Mouse (Mus musculus): Measurements from ENCODE around the gene Gm13271. TPM values are rescaled to one million over a fixed set of nuclear protein-coding genes. Genes with fewer than 3 reads are reported as not detected.
"Not testable (repeated sequence)": the region's sequence is repeated elsewhere in the genome, so short reads cannot be mapped to it uniquely, and the experiment has no call there.

The Gm13271 gene
- polyA plus RNA-seq, 1 experiment from 2014 or later, result not detected

- H3K4me2 ChIP-seq (replicated peaks); H3K27ac ChIP-seq (replicated peaks); ATAC-seq (ENCODE audit: low FRiP score, low read depth); H3K4me3 ChIP-seq; H3K9me3 ChIP-seq; H3K27me3 ChIP-seq; H3K9ac ChIP-seq (replicated peaks); H3K36me3 ChIP-seq; H3K4me1 ChIP-seq: not testable (repeated sequence)
- WGBS, result no CpG with 5 or more reads among the region's 32 CpGs
These were observed 18.9 kb downstream of the Gm13271 start, which contains the start of gene Gm13290 for GRCm38 (mm10) chr4:88773534-88773933. Gene Gm13290 (plus strand): TSS chr4:88773834.

GRCm38 (mm10) chr4:88776622-88777021 is 22.0 kb downstream of the Gm13271 start, which contains the start of gene Gm13289:
Gene Gm13289 (plus strand): TSS chr4:88776922.
- not testable (repeated sequence) for H3K4me3 ChIP-seq; H3K4me1 ChIP-seq; H3K27me3 ChIP-seq; H3K27ac ChIP-seq (replicated peaks); H3K4me2 ChIP-seq (replicated peaks); ATAC-seq (ENCODE audit: low FRiP score, low read depth); H3K9ac ChIP-seq (replicated peaks); H3K36me3 ChIP-seq; H3K9me3 ChIP-seq
- no CpG with 5 or more reads among the region's 29 CpGs for whole genome bisulfite sequencing

- no CpG with 5 or more reads among the region's 29 CpGs for WGBS
- not testable (repeated sequence) for H3K4me3 ChIP-seq; ATAC-seq (ENCODE audit: low FRiP score, low read depth); H3K9me3 ChIP-seq; H3K4me1 ChIP-seq; H3K27me3 ChIP-seq; H3K4me2 ChIP-seq (replicated peaks); H3K9ac ChIP-seq (replicated peaks); H3K36me3 ChIP-seq; H3K27ac ChIP-seq (replicated peaks)
These were observed 24.9 kb downstream of the Gm13271 start, which contains the start of gene Gm13272 for GRCm38 (mm10) chr4:88779550-88779949. Gene Gm13272 (plus strand): TSS chr4:88779850.

GRCm38 (mm10) chr4:88780320-88780719 is 25.7 kb downstream of the Gm13271 start:
- not testable (repeated sequence) for H3K9ac ChIP-seq (replicated peaks); H3K4me1 ChIP-seq; H3K36me3 ChIP-seq; H3K4me3 ChIP-seq; H3K27me3 ChIP-seq; H3K4me2 ChIP-seq (replicated peaks); ATAC-seq (ENCODE audit: low FRiP score, low read depth); H3K27ac ChIP-seq (replicated peaks); H3K9me3 ChIP-seq
- WGBS, result 44% methylated on average over 15 of the region's 18 CpGs

- not testable (repeated sequence) for H3K4me1 ChIP-seq; ATAC-seq (ENCODE audit: low FRiP score, low read depth)
- WGBS, result 26% methylated on average over 4 of the region's 7 CpGs
These were observed 27.2 kb downstream of the Gm13271 start, which contains the start of gene Ifnz for GRCm38 (mm10) chr4:88781831-88782230. Gene Ifnz (plus strand): TSS chr4:88782131.

GRCm38 (mm10) chr4:88782335-88782734 is 27.7 kb downstream of the Gm13271 start:
- H3K27me3 ChIP-seq; ATAC-seq (ENCODE audit: low FRiP score, low read depth); H3K9ac ChIP-seq (replicated peaks); H3K36me3 ChIP-seq; H3K9me3 ChIP-seq; H3K4me1 ChIP-seq; H3K27ac ChIP-seq (replicated peaks): not testable (repeated sequence)
- 0% methylated on average over 6 of the region's 31 CpGs for WGBS
- Histone ChIP-seq H3K4me2 (replicated peaks) (peak overlapping the region; percentile 40), H3K4me3 (0 out of 2 replicates have a peak overlapping the region, but pooled peaks have one; percentile 9)

More at GRCm38 (mm10) chr4:88781831-88782230, 27.2 kb downstream of the Gm13271 start, which contains the start of gene Ifnz:
- H3K9me3 ChIP-seq; H3K9ac ChIP-seq (replicated peaks); H3K27ac ChIP-seq (replicated peaks); H3K27me3 ChIP-seq; H3K36me3 ChIP-seq: not testable (repeated sequence)
- Histone ChIP-seq H3K4me2 (replicated peaks) (peak within 1 kb of the TSS; percentile 40), H3K4me3 (0 out of 2 replicates have a peak within 1 kb of the TSS, but pooled peaks have one; percentile 9)

- not testable (repeated sequence) for ATAC-seq (ENCODE audit: low FRiP score, low read depth)
- WGBS, result no CpG with 5 or more reads among the region's 27 CpGs
These were observed 30.7 kb downstream of the Gm13271 start, which contains the start of gene Gm13276 for GRCm38 (mm10) chr4:88785409-88785808. Gene Gm13276 (plus strand): TSS chr4:88785709.

GRCm38 (mm10) chr4:88788402-88788801 is 33.7 kb downstream of the Gm13271 start, which contains the start of gene Gm13277:
Gene Gm13277 (plus strand): TSS chr4:88788632.
- H3K36me3 ChIP-seq; H3K9ac ChIP-seq (replicated peaks); H3K9me3 ChIP-seq; H3K4me2 ChIP-seq (replicated peaks); H3K4me1 ChIP-seq; H3K27ac ChIP-seq (replicated peaks); ATAC-seq (ENCODE audit: low FRiP score, low read depth); H3K4me3 ChIP-seq; H3K27me3 ChIP-seq: not testable (repeated sequence)
- no CpG with 5 or more reads among the region's 28 CpGs for WGBS

More at GRCm38 (mm10) chr4:88785409-88785808, 30.7 kb downstream of the Gm13271 start, which contains the start of gene Gm13276:
- not testable (repeated sequence) for H3K9ac ChIP-seq (replicated peaks); H3K9me3 ChIP-seq; H3K4me2 ChIP-seq (replicated peaks); H3K27me3 ChIP-seq; H3K4me1 ChIP-seq; H3K4me3 ChIP-seq; H3K27ac ChIP-seq (replicated peaks); H3K36me3 ChIP-seq

GRCm38 (mm10) chr4:88791250-88791649 is 36.6 kb downstream of the Gm13271 start, which contains the start of gene Gm13278:
Gene Gm13278 (plus strand): TSS chr4:88791550.
- H3K9ac ChIP-seq (replicated peaks); H3K27me3 ChIP-seq; H3K27ac ChIP-seq (replicated peaks); H3K4me2 ChIP-seq (replicated peaks); H3K36me3 ChIP-seq; H3K4me1 ChIP-seq; ATAC-seq (ENCODE audit: low FRiP score, low read depth); H3K9me3 ChIP-seq; H3K4me3 ChIP-seq: not testable (repeated sequence)
- no CpG with 5 or more reads among the region's 28 CpGs for WGBS

- H3K36me3 ChIP-seq; H3K4me1 ChIP-seq; H3K27ac ChIP-seq (replicated peaks); H3K4me2 ChIP-seq (replicated peaks); ATAC-seq (ENCODE audit: low FRiP score, low read depth); H3K9me3 ChIP-seq; H3K27me3 ChIP-seq; H3K4me3 ChIP-seq; H3K9ac ChIP-seq (replicated peaks): not testable (repeated sequence)
- WGBS, result under 1% methylated on average over 14 of the region's 52 CpGs
These were observed 39.4 kb downstream of the Gm13271 start, which contains the start of gene Gm13275 for GRCm38 (mm10) chr4:88793936-88794675. Gene Gm13275 (plus strand): TSS chr4:88794487.

GRCm38 (mm10) chr4:88797097-88797496 is 42.4 kb downstream of the Gm13271 start, which contains the start of gene Gm13279:
Gene Gm13279 (plus strand): TSS chr4:88797397.
- H3K9me3 ChIP-seq; H3K27me3 ChIP-seq; H3K9ac ChIP-seq (replicated peaks); H3K36me3 ChIP-seq; H3K4me1 ChIP-seq; H3K27ac ChIP-seq (replicated peaks); ATAC-seq (ENCODE audit: low FRiP score, low read depth); H3K4me2 ChIP-seq (replicated peaks); H3K4me3 ChIP-seq: not testable (repeated sequence)
- WGBS, result no CpG with 5 or more reads among the region's 28 CpGs

GRCm38 (mm10) chr4:88799365-88799764 is 44.7 kb downstream of the Gm13271 start, which contains the start of gene Gm13285:
Gene Gm13285 (plus strand): TSS chr4:88799665.
- not testable (repeated sequence) for H3K27me3 ChIP-seq; H3K4me3 ChIP-seq; H3K27ac ChIP-seq (replicated peaks); H3K9me3 ChIP-seq; ATAC-seq (ENCODE audit: low FRiP score, low read depth); H3K36me3 ChIP-seq; H3K9ac ChIP-seq (replicated peaks); H3K4me1 ChIP-seq; H3K4me2 ChIP-seq (replicated peaks)
- WGBS, result 28% methylated on average over 6 of the region's 7 CpGs

Measured in midbrain, embryonic 12.5 days (tissue).